Mouse (Mus musculus) heart, embryonic 15.5 days (tissue): Measurements from ENCODE around the gene Sorbs1. TPM values are rescaled to one million over a fixed set of nuclear protein-coding genes. Genes with fewer than 3 reads are reported as not detected.

Source experiments
- ATAC-seq: fragments of 200-750 bp; cut with Nextera tagmentation; replicated peaks from 2 replicates; pipeline ENCODE4 v1.8.0; 2017; ENCODE audit warnings: low read depth, moderate TSS enrichment; ENCODE audit not compliant: insufficient number of reproducible peaks, insufficient read depth, low FRiP score
- H3K27ac ChIP-seq: fragments of 300-500 bp; sonication (generic); 2 replicates; pipeline ENCODE4 v1.5.1; 2015; ENCODE audit warnings: mild to moderate bottlenecking, inconsistent platforms
- H3K27me3 ChIP-seq: fragments of 300-500 bp; sonication (generic); 2 replicates; pipeline ENCODE4 v1.6.1; 2015; ENCODE audit warnings: inconsistent platforms
- H3K36me3 ChIP-seq: fragments of 300-500 bp; sonication (generic); 2 replicates; pipeline ENCODE4 v1.6.1; 2015; ENCODE audit warnings: mild to moderate bottlenecking, inconsistent platforms
- H3K4me1 ChIP-seq: fragments of 300-500 bp; sonication (generic); replicated peaks from 2 replicates; pipeline ENCODE4 v1.6.1; 2015; ENCODE audit warnings: inconsistent platforms
- H3K4me2 ChIP-seq: fragments of 300-500 bp; sonication (generic); 2 replicates; pipeline ENCODE4 v1.6.1; 2015; ENCODE audit warnings: inconsistent platforms, mild to moderate bottlenecking, moderate library complexity
- H3K4me3 ChIP-seq: fragments of 300-500 bp; sonication (generic); 2 replicates; pipeline ENCODE4 v1.5.1; 2015; ENCODE audit warnings: mild to moderate bottlenecking, inconsistent platforms
- H3K9ac ChIP-seq: fragments of 300-500 bp; sonication (generic); 2 replicates; pipeline ENCODE4 v1.6.1; 2015; ENCODE audit warnings: mild to moderate bottlenecking, inconsistent platforms
- H3K9me3 ChIP-seq: fragments of 300-500 bp; sonication (generic); replicated peaks from 2 replicates; pipeline ENCODE4 v1.6.1; 2016; ENCODE audit warnings: inconsistent platforms
- WGBS: fragments of 180-500 bp; shearing (Covaris S2); methylation state at CpG from one replicate; pipeline ENCODE4 v1.1.7; 2015; ENCODE audit warnings: mixed read lengths; 5-methylcytosine and 5-hydroxymethylcytosine counted together
- polyA plus RNA-seq: library from polyadenylated mRNA; unstranded; fragments of >200 nt; fragmentation: Nextera tagmentation; extraction: Ambion mirVana; gene quantifications from 2 replicates; pipeline ENCODE4 v1.2.1, GENCODE M21; 2015

Sorbs1 gene
- polyA plus RNA-seq, 1 experiment from 2014 or later = 126 TPM

DNA sequence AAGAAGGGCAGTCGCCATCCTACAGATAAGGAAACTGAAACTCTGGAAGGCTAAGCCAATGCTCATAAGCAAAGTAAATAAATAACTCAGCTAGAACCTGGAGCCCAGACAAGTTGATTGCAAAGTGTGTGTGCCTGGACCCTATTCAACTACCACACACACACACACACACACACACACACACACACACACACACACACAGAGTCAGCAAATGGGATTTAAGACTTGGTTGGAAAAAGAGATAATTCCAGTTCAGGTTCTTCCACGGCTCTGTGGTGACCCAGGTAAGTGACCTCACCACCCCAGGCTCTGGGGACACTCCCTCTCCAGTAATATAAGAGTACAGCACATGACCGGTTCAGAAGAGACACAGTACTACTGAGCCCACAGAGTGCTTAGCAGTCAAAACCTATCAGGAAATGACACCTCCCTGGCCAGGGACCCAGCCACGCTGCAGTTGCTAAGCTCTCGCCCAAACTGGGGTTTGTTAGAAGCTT, 36.1 kb downstream of the Sorbs1 start:
- Histone ChIP-seq H3K4me2 (peak overlapping the region; percentile 12), H3K9ac (no peak overlapping the region), H3K4me1 (peaks cover 56% of the 10 kb centered on the region)

DNA sequence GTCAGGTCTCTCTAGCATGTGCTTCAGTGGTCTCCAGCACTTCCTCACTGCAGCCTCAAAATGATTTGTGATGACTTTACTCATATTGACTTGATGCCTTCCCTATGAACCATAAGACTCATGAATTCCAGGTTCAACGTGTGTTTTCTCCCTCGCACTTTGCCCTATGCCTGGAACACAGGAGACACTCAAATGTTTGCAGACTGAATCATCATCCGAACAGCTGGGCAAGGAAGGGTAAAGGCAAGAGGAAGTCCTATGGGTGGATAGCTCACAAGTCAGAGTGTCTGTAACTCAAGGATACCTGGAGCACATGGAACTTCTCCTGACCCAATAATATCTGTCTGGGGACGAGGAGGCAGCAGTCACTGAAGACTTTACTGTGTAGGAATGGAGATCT, 37.1 kb downstream of the Sorbs1 start:
- no peak for ATAC-seq
- H3K4me1 ChIP-seq = peaks cover 59% of the 10 kb centered on the region
- 81% methylated on average over 4 of the region's 4 CpGs for WGBS
- H3K27ac ChIP-seq = peak overlapping the region; percentile 78
- no peak overlapping the region for H3K4me2 ChIP-seq
- H3K27me3 ChIP-seq = no peaks in the 10 kb centered on the region
- H3K9me3 ChIP-seq = no peaks in the 10 kb centered on the region
- no peaks in the 10 kb centered on the region for H3K36me3 ChIP-seq
- no peak overlapping the region for H3K4me3 ChIP-seq
- no peak overlapping the region for H3K9ac ChIP-seq

More for the DNA sequence above, 36.1 kb downstream of the Sorbs1 start:
- ATAC-seq = peak; percentile 68; the same call in 1 of the 2 replicates
- H3K36me3 ChIP-seq = no peaks in the 10 kb centered on the region
- H3K27ac ChIP-seq = peak overlapping the region; percentile 78
- H3K27me3 ChIP-seq = no peaks in the 10 kb centered on the region
- H3K4me3 ChIP-seq = no peak overlapping the region
- 26% methylated on average over 5 of the region's 5 CpGs for WGBS
- H3K9me3 ChIP-seq = no peaks in the 10 kb centered on the region

DNA sequence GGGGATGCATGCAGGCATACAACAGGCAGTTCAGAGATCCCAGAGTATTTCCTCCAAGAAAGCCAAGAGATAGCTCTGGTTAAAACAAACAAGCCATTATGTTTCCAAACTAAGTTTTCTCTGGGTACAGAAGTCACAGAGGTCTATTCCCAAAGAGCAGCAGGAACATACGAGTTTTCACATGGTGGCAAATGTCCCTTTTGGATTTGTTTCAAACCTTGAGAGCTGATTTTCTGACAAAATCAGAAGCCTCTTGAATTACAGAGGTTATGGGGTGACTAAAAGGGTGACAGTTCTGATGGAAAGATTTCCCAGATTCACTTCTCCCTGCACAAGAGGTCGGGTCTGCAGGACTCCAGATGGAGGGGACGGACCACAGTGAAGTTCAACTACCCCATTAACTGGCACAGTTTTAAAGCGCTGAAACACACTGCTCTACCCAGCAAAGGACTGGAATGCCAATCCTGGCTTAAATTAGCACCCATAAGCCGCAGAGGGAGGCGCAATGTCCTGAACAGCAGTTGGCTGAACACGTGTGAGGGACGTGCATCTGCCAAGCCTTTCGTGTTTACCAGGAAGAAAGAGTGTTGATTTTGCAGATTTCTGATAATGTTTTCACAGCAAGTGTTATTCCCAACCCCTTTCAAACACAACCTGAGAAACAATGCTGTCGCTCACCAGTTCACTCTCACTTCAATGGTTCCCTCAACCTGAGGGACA, 41.9 kb downstream of the Sorbs1 start:
- Histone ChIP-seq H3K27me3 (no peaks in the 10 kb centered on the region), H3K4me1 (peaks cover 54% of the 10 kb centered on the region), H3K36me3 (no peaks in the 10 kb centered on the region), H3K9me3 (no peaks in the 10 kb centered on the region), H3K27ac (peak overlapping the region; percentile 87), H3K4me2 (no peak overlapping the region), H3K9ac (0 out of 2 replicates have a peak overlapping the region, but pooled peaks have one; percentile 12), H3K4me3 (no peak overlapping the region)
- peak; percentile 68 for ATAC-seq
- WGBS = 34% methylated on average over 10 of the region's 10 CpGs

DNA sequence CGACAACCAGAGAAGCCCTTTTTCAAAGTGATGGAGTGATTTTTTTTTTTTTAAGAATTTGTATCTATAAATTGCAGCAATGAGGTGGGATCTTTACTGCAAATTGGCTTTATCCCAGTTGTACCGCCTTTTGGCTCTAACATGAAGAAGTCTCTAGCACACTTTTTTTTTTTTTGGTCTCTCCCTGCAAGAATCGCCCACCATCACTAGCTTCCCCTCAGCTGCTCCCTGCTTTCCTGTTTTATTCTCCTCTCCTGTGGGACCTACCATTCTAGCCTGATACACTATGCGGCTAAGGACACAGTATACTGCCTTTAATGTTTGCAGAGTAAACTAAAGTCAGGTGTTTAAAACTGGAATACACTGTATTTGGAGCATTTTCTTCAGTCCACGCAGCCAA, 43.8 kb downstream of the Sorbs1 start:
- no peak for ATAC-seq
- 85% methylated on average over 5 of the region's 5 CpGs for WGBS
- H3K9me3 ChIP-seq = no peaks in the 10 kb centered on the region
- no peak overlapping the region for H3K9ac ChIP-seq
- no peak overlapping the region for H3K27ac ChIP-seq
- H3K36me3 ChIP-seq = no peaks in the 10 kb centered on the region
- H3K27me3 ChIP-seq = no peaks in the 10 kb centered on the region
- no peak overlapping the region for H3K4me2 ChIP-seq
- H3K4me1 ChIP-seq = peaks cover 51% of the 10 kb centered on the region
- no peak overlapping the region for H3K4me3 ChIP-seq

DNA sequence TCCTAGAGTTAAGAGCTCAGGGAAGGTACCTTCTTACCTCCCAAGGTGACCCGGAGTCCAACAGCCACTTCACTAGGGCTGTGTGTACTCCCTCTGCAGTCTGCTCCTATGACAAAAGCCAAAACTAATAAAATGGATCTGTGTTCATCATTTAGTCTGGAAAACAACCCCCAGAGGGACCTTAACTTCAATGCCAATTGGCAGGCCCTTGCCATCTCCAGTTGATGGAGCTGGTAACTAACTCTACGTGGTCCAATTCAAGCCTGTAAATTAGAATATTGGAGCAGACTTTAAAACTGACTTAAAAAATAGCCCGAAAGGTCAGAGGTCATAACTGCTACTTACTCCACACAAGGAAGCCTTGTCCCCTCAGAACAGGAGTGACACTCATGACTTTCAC, 45.3 kb downstream of the Sorbs1 start:
- peaks cover 50% of the 10 kb centered on the region for H3K4me1 ChIP-seq

DNA sequence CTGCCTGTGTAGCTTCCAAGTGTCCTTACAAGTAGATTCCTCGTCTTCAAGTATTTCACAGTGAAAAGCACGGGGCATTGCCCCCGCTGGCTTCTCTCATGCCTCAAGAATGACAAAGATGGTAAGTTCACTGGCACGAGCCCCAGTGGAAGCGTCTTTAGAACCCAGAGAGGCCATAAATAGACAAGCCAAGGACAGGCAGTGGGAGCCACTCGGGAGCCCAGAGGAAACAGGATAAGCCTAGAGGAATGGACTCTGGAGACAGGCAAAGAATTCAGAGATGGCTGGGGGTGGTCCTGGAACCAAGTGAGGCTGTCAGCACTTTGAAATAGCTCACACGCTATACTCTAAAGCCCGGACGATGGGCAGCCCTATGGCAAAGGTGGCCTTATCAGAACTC, 45.8 kb downstream of the Sorbs1 start:
- Histone ChIP-seq H3K36me3 (no peaks in the 10 kb centered on the region), H3K9me3 (no peaks in the 10 kb centered on the region), H3K4me2 (peak overlapping the region; percentile 21), H3K27ac (peak overlapping the region; percentile 84), H3K4me1 (peaks cover 49% of the 10 kb centered on the region), H3K27me3 (no peaks in the 10 kb centered on the region), H3K4me3 (no peak overlapping the region), H3K9ac (no peak overlapping the region)
- WGBS = 21% methylated on average over 9 of the region's 9 CpGs
- ATAC-seq = peak; percentile 75

More for the DNA sequence above, 45.3 kb downstream of the Sorbs1 start:
- Histone ChIP-seq H3K27me3 (no peaks in the 10 kb centered on the region), H3K9me3 (no peaks in the 10 kb centered on the region), H3K27ac (peak overlapping the region; percentile 84), H3K4me2 (peak overlapping the region; percentile 21; the same call in 1 of the 2 replicates), H3K9ac (no peak overlapping the region), H3K4me3 (no peak overlapping the region), H3K36me3 (no peaks in the 10 kb centered on the region)
- no peak for ATAC-seq
- WGBS = 71% methylated on average over 3 of the region's 3 CpGs

DNA sequence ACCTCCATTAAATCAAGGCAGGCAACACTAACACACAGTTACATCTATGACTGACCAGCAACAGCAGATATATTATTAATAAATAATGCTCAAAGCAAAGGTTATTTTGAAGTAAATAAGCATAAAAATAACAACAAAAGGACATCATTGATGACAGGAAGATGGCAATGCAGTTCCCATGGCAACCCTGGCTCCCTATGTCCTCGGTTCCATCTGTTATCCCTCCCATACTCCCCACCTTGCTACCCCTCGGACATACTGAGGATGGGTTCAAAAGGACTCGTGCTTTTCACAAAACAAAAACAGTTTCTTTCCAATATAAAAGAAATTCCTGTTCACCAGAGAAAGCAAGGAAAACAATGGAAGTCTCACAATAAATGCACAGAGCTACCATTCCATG, 48.2 kb downstream of the Sorbs1 start:
- Histone ChIP-seq H3K9me3 (no peaks in the 10 kb centered on the region), H3K9ac (no peak overlapping the region), H3K36me3 (no peaks in the 10 kb centered on the region), H3K27me3 (no peaks in the 10 kb centered on the region), H3K4me1 (peaks cover 40% of the 10 kb centered on the region), H3K27ac (no peak overlapping the region), H3K4me3 (no peak overlapping the region), H3K4me2 (no peak overlapping the region)
- 85% methylated on average over 3 of the region's 3 CpGs for WGBS
- no peak for ATAC-seq

DNA sequence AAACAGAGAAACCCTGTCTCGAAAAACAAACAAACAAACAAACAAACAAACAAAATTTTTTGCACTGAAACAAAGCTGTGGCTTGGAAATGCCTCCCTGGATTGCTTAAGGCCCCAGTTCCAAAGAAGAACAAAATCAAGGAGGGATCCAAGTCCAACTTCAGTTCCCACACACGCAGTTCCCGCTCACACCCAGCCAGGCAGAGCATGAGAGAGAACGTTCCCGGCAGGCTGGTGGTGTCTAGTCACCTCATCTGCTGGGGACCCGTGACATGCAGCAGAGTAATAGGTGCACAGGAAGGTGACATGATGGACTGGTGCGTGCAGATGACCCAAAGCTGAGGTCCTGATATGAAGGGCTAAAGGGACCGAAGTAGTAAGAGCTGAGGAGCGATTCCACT, 49.2 kb downstream of the Sorbs1 start:
- ATAC-seq = no peak

DNA sequence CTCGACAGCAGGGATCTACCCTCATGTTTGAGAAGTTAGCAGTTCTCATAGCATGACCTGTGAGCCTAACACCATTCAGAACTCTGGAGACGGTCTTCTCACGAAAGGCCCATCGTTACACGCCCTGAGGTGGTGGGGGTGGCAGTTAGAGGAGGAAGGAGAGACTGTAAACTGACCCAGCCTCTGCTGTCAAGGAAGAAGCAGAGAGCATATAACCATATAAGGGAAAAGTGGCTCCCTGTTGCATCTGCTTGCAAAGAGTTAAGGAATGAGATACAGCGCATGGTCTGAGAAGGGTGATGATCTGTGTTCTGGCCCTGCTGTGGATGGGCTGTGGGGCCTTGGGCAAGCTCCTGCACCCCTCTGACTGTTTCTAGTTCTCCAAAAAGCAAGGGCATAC, 50.7 kb downstream of the Sorbs1 start:
- H3K4me1 ChIP-seq = peaks cover 39% of the 10 kb centered on the region
- H3K9ac ChIP-seq = no peak overlapping the region
- no peak for ATAC-seq
- H3K36me3 ChIP-seq = no peaks in the 10 kb centered on the region
- no peak overlapping the region for H3K4me2 ChIP-seq
- WGBS = 63% methylated on average over 6 of the region's 6 CpGs
- no peak overlapping the region for H3K27ac ChIP-seq
- H3K4me3 ChIP-seq = no peak overlapping the region
- H3K27me3 ChIP-seq = no peaks in the 10 kb centered on the region
- no peaks in the 10 kb centered on the region for H3K9me3 ChIP-seq

More for the DNA sequence above, 49.2 kb downstream of the Sorbs1 start:
- Histone ChIP-seq H3K27me3 (no peaks in the 10 kb centered on the region), H3K4me2 (no peak overlapping the region), H3K9me3 (no peaks in the 10 kb centered on the region), H3K4me1 (peaks cover 43% of the 10 kb centered on the region), H3K27ac (no peak overlapping the region), H3K4me3 (no peak overlapping the region), H3K36me3 (no peaks in the 10 kb centered on the region), H3K9ac (no peak overlapping the region)
- 87% methylated on average over 9 of the region's 9 CpGs for WGBS

DNA sequence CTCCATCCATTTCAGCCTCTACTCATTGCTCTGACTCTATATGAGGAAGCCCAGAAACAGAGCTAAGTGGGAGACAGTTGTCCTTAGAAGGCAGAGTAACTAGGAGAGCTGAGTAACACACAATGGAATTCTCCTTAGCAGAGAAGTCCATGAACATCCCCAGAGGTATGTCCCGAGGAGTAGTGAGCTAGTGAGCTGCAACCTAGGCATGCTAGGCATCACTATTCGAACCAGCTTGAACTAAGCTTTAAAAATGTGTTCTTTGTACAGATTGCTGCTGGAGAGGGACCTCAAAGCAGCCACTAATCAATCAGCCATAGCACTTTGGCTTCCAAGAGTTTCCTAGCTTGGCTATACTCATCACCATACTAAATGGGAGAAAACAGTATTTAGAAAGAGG, 51.1 kb downstream of the Sorbs1 start:
- H3K27ac ChIP-seq = peak overlapping the region; percentile 14; the same call in 1 of the 2 replicates
- H3K4me2 ChIP-seq = no peak overlapping the region
- H3K4me3 ChIP-seq = no peak overlapping the region
- H3K9ac ChIP-seq = no peak overlapping the region
- 49% methylated on average over 2 of the region's 2 CpGs for WGBS
- no peaks in the 10 kb centered on the region for H3K36me3 ChIP-seq
- H3K4me1 ChIP-seq = peaks cover 35% of the 10 kb centered on the region
- ATAC-seq = no peak
- no peaks in the 10 kb centered on the region for H3K9me3 ChIP-seq
- H3K27me3 ChIP-seq = no peaks in the 10 kb centered on the region

DNA sequence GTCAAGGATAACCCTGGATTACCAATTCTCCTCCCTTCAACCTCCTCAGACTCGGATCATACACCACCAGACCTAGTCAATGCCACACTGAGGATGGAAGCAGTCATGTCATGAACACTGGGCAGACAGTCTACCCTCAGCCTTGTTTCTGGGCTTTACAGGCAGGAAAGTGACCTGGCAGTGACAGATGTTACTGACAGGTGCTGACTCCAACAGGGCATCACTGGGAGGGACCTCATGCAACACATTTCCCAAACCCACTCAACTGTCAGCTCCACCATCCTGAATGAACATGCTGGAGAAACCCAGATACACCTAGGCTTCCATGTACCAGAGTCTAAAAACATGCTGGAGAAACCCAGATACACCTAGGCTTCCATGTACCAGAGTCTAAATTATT, 51.9 kb downstream of the Sorbs1 start:
- Histone ChIP-seq H3K9me3 (no peaks in the 10 kb centered on the region), H3K36me3 (no peaks in the 10 kb centered on the region), H3K27me3 (no peaks in the 10 kb centered on the region), H3K27ac (no peak overlapping the region), H3K4me2 (no peak overlapping the region), H3K9ac (no peak overlapping the region), H3K4me1 (peaks cover 29% of the 10 kb centered on the region), H3K4me3 (no peak overlapping the region)
- ATAC-seq = no peak
- 68% methylated on average over 1 of the region's 1 CpGs for WGBS
